Mouse (Mus musculus): Measurements from ENCODE around the gene Kdelr2. TPM values are rescaled to one million over a fixed set of nuclear protein-coding genes. Genes with fewer than 3 reads are reported as not detected.

Gene Kdelr2
- polyA plus RNA-seq, 1 experiment from 2014 or later, result 291 TPM

DNA sequence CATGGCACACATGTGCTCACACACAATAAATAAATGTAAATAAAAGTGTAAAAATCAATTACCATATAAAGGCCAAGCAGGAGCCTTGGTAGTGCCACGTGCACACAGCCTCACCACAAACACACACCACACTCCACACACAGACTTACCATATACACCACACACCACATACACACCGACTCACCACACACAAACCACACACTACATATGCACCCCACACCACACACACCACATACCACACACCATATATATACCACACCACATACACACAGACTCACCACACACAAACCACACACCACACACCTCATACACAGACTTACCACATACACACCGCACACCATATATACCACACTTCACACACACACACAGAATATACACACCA lies 67.5 kb downstream of the Kdelr2 start:
- H3K36me3 ChIP-seq (ENCODE audit: control insufficient read depth, insufficient read depth, low read length), result peaks cover 8% of the 10 kb centered on the region; the same call in 1 of the 2 replicates
- no peak overlapping the region for H3K4me3 ChIP-seq (ENCODE audit: low read depth, low read length)
- WGBS (ENCODE audit: insufficient replicate concordance), result 94% methylated on average over 3 of the region's 3 CpGs
- H3K4me2 ChIP-seq, result no peak overlapping the region
- H3K27me3 ChIP-seq (ENCODE audit: control insufficient read depth, insufficient read depth, low read length), result no peaks in the 10 kb centered on the region
- H3K9ac ChIP-seq (ENCODE audit: low read depth, low read length), result no peak overlapping the region
- H3K4me1 ChIP-seq (ENCODE audit: control insufficient read depth, insufficient read depth, low read length), result 0 out of 2 replicates have a peak, but pooled peaks cover 5% of the 10 kb centered on the region
- H3K27ac ChIP-seq (ENCODE audit: low read depth, low read length), result 0 out of 2 replicates have a peak overlapping the region, but pooled peaks have one; percentile 16
- H3K9me3 ChIP-seq (replicated peaks; ENCODE audit: control insufficient read depth, low read length), result no peaks in the 10 kb centered on the region
- ATAC-seq (replicated peaks; ENCODE audit: insufficient number of reproducible peaks, low FRiP score, low TSS enrichment), result no peak

Other genes starting within 250 kb of the Kdelr2 start
- gene Rbak, start 223.1 kb upstream of the Kdelr2 start, polyA plus RNA-seq (2014; fragmentation: Nextera tagmentation; extraction: Ambion mirVana), result 8.6 and 8.9 TPM in 2 replicates
- gene Spdye4b, start 222.8 kb upstream of the Kdelr2 start, polyA plus RNA-seq (2014; fragmentation: Nextera tagmentation; extraction: Ambion mirVana), result not detected in 2 replicates
- gene Spdye4a, start 176.9 kb upstream of the Kdelr2 start, polyA plus RNA-seq (2014; fragmentation: Nextera tagmentation; extraction: Ambion mirVana), result not detected in 2 replicates
- gene Zfp12, start 168.7 kb upstream of the Kdelr2 start, polyA plus RNA-seq (2014; fragmentation: Nextera tagmentation; extraction: Ambion mirVana), result 8.4 and 9.2 TPM in 2 replicates
- gene Zfp316, start 133.8 kb upstream of the Kdelr2 start, polyA plus RNA-seq (2014; fragmentation: Nextera tagmentation; extraction: Ambion mirVana), result 0.89 and 1.2 TPM in 2 replicates
- gene Zfp853, start 110.2 kb upstream of the Kdelr2 start, polyA plus RNA-seq (2014; fragmentation: Nextera tagmentation; extraction: Ambion mirVana), result not detected in 2 replicates
- gene E130309D02Rik, start 88.5 kb upstream of the Kdelr2 start, polyA plus RNA-seq (2014; fragmentation: Nextera tagmentation; extraction: Ambion mirVana), result 19.9 and 25.4 TPM in 2 replicates
- 56.6 and 56.9 TPM in 2 replicates for gene Zdhhc4, start 74.6 kb upstream of the Kdelr2 start, polyA plus RNA-seq (2014; fragmentation: Nextera tagmentation; extraction: Ambion mirVana)
- 0.77 and 1.1 TPM in 2 replicates for gene Grid2ip, start 46.5 kb upstream of the Kdelr2 start, polyA plus RNA-seq (2014; fragmentation: Nextera tagmentation; extraction: Ambion mirVana)
- gene Daglb, start 60.7 kb downstream of the Kdelr2 start, polyA plus RNA-seq (2014; fragmentation: Nextera tagmentation; extraction: Ambion mirVana), result 8.5 and 8.7 TPM in 2 replicates
- gene Rac1, start 124.2 kb downstream of the Kdelr2 start, polyA plus RNA-seq (2014; fragmentation: Nextera tagmentation; extraction: Ambion mirVana), result 409 and 438 TPM in 2 replicates
- gene Cyth3, start 218.6 kb downstream of the Kdelr2 start, polyA plus RNA-seq (2014; fragmentation: Nextera tagmentation; extraction: Ambion mirVana), result 29.1 and 32.8 TPM in 2 replicates

Data from heart, embryonic 11.5 days (tissue).